Mouse (Mus musculus) small intestine, adult 2 months (tissue): Measurements from ENCODE around the gene Tmcc3.

ENCODE experiments used
- CTCF ChIP-seq: fragments of 200-500 bp; IDR thresholded peaks from 2 replicates; pipeline ENCODE4 v1.5.1; 2012; ENCODE audit warnings: low read depth, mild to moderate bottlenecking, control low read depth, inconsistent platforms, low read length, moderate library complexity, mixed read lengths; ENCODE audit not compliant: insufficient replicate concordance, insufficient read length; ENCODE audit errors: extremely low read depth
- POLR2A ChIP-seq: fragments of 200-500 bp; IDR thresholded peaks from 2 replicates; pipeline ENCODE4 v1.6.1; 2012; ENCODE audit warnings: low read depth, mild to moderate bottlenecking, control low read depth, inconsistent platforms, low read length, moderate library complexity

- TF ChIP-seq CTCF (no peak), POLR2A (no peak)
These were observed 24.3 kb downstream of the Tmcc3 start for GRCm38 (mm10) chr10:94336071-94336470.
